In the genomic region with DNA sequence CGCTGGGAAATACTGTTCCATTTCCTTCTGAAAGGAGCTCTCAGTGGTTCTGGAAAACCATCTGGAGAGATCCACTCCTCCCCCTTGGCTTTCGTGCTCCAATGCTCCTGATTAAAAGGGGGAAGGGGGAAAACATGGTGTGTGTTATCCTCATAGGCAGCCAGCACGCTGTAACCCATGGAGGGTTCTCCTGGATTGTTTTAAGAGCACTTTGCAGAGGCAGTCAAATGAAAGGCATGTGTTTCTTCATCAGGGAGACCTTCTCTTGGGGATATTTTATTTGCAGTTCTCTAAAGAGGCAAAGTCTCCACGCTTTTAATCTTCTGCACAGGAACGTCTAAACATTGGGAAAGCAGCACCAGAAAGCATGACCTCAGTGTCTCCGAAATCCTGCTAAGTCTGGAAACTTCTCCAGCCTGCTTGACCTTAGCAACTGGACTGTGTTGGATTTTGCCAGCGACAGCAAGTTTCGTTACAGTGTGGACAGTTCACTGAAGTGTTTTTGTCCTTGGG, we compare ENCODE assay signal across 12 mouse cellular contexts.
A peak's percentile ranks its signal among the peaks of the same experiment; 100 is the strongest.
DNase-seq lines count a peak whose midpoint lies in the region; ATAC-seq lines count a peak whose summit lies in the region.
"Had no signal": no experiment of that assay in that cellular context is flagged by ENCODE, and none has a peak within 500 bp of the region (broad histone marks: within the 10 kb centered on the region; RNA-seq: fewer than 3 reads in every experiment).

No protein-coding gene starts in this region.

- peaks cover 43% of the 10 kb centered on the region for H3K4me1 ChIP-seq in embryonic facial prominence, embryonic 12.5 days
- H3K4me1 ChIP-seq in embryonic facial prominence, embryonic 10.5 days: peaks cover 38% of the 10 kb centered on the region
- H3K4me1 ChIP-seq in lung, embryonic 16.5 days (replicated peaks; ENCODE audit: control insufficient read depth, insufficient read depth, low read length): 0 out of 2 replicates have a peak, but pooled peaks cover 6% of the 10 kb centered on the region
- peaks cover 18% of the 10 kb centered on the region for H3K4me1 ChIP-seq in midbrain, embryonic 13.5 days (replicated peaks)

- no peaks in the 10 kb centered on the region for H3K27me3 ChIP-seq in embryonic facial prominence, embryonic 12.5 days
- H3K27me3 ChIP-seq in embryonic facial prominence, embryonic 10.5 days (replicated peaks; ENCODE audit: low read depth, poor library complexity, severe bottlenecking): no peaks in the 10 kb centered on the region
- no peaks in the 10 kb centered on the region for H3K27me3 ChIP-seq in lung, embryonic 16.5 days (ENCODE audit: control insufficient read depth, insufficient read depth, low read depth, low read length)
- H3K27me3 ChIP-seq in midbrain, embryonic 13.5 days: no peaks in the 10 kb centered on the region
- H3K27me3 ChIP-seq: hindbrain, embryonic 13.5 days; lung, embryonic 15.5 days; neural tube, embryonic 15.5 days had no signal

- H3K27ac ChIP-seq in embryonic facial prominence, embryonic 12.5 days: peak overlapping the region; percentile 74
- no peak overlapping the region for H3K27ac ChIP-seq in embryonic facial prominence, embryonic 10.5 days (replicated peaks)
- no peak overlapping the region for H3K27ac ChIP-seq in lung, embryonic 16.5 days (ENCODE audit: low read length)
- no peak overlapping the region for H3K27ac ChIP-seq in midbrain, embryonic 13.5 days
- H3K27ac ChIP-seq: hindbrain, embryonic 13.5 days; lung, embryonic 15.5 days; neural tube, embryonic 15.5 days had no signal

- 45% methylated on average over 8 of the region's 8 CpGs for WGBS in embryonic facial prominence, embryonic 12.5 days
- 70% methylated on average over 8 of the region's 8 CpGs for WGBS in embryonic facial prominence, embryonic 10.5 days
- 40% methylated on average over 8 of the region's 8 CpGs for WGBS in lung, embryonic 16.5 days
- WGBS in midbrain, embryonic 13.5 days: 69% methylated on average over 8 of the region's 8 CpGs

- H3K4me2 ChIP-seq in embryonic facial prominence, embryonic 12.5 days (replicated peaks): no peak overlapping the region
- H3K4me2 ChIP-seq in lung, embryonic 16.5 days (ENCODE audit: low read depth, low read length): no peak overlapping the region
- H3K4me2 ChIP-seq in midbrain, embryonic 13.5 days (replicated peaks): no peak overlapping the region
- H3K4me2 ChIP-seq: hindbrain, embryonic 13.5 days; lung, embryonic 15.5 days; neural tube, embryonic 15.5 days had no signal

- no peak overlapping the region for H3K4me3 ChIP-seq in embryonic facial prominence, embryonic 12.5 days
- no peak overlapping the region for H3K4me3 ChIP-seq in embryonic facial prominence, embryonic 10.5 days
- H3K4me3 ChIP-seq in lung, embryonic 16.5 days (ENCODE audit: low read length): no peak overlapping the region
- H3K4me3 ChIP-seq in midbrain, embryonic 13.5 days (replicated peaks): no peak overlapping the region
- H3K4me3 ChIP-seq: hindbrain, embryonic 13.5 days; lung, embryonic 15.5 days; neural tube, embryonic 15.5 days had no signal

- no peaks in the 10 kb centered on the region for H3K9me3 ChIP-seq in embryonic facial prominence, embryonic 12.5 days
- H3K9me3 ChIP-seq in embryonic facial prominence, embryonic 10.5 days: no peaks in the 10 kb centered on the region
- H3K9me3 ChIP-seq in lung, embryonic 16.5 days (ENCODE audit: control insufficient read depth, low read length): no peaks in the 10 kb centered on the region
- no peaks in the 10 kb centered on the region for H3K9me3 ChIP-seq in midbrain, embryonic 13.5 days
- H3K9me3 ChIP-seq: hindbrain, embryonic 13.5 days; lung, embryonic 15.5 days; neural tube, embryonic 15.5 days had no signal

- no peak for DNase-seq in embryonic facial prominence, embryonic 10.5 days (ENCODE audit: low spot score)
- peak; percentile 8 for DNase-seq in brain, adult 2 months (ENCODE audit: low read depth, low spot score)
- peak; percentile 45 for DNase-seq in heart, postnatal 4 days
- no peak for DNase-seq in cerebellum, postnatal 36 days
- DNase-seq: thymus, postnatal 4 days had no signal

- no peak for ATAC-seq in embryonic facial prominence, embryonic 12.5 days (ENCODE audit: insufficient number of reproducible peaks, insufficient read depth, low FRiP score, low TSS enrichment)
- ATAC-seq in lung, embryonic 16.5 days (ENCODE audit: low read depth): peak; percentile 59
- ATAC-seq in megakaryocyte, adult 5-6 weeks (ENCODE audit: poor library complexity, severe bottlenecking): no peak
- no peak for ATAC-seq in midbrain, embryonic 13.5 days

- H3K36me3 ChIP-seq in embryonic facial prominence, embryonic 12.5 days: no peaks in the 10 kb centered on the region
- H3K36me3 ChIP-seq in embryonic facial prominence, embryonic 10.5 days (replicated peaks): no peaks in the 10 kb centered on the region
- H3K36me3 ChIP-seq in lung, embryonic 16.5 days (ENCODE audit: control insufficient read depth, insufficient read depth, low read length): no peaks in the 10 kb centered on the region
- H3K36me3 ChIP-seq in midbrain, embryonic 13.5 days: no peaks in the 10 kb centered on the region
- H3K36me3 ChIP-seq: hindbrain, embryonic 13.5 days; lung, embryonic 15.5 days; neural tube, embryonic 15.5 days had no signal

- H3K9ac ChIP-seq in embryonic facial prominence, embryonic 12.5 days: no peak overlapping the region
- H3K9ac ChIP-seq in lung, embryonic 16.5 days (ENCODE audit: low read length): no peak overlapping the region
- H3K9ac ChIP-seq in midbrain, embryonic 13.5 days (replicated peaks): no peak overlapping the region
- H3K9ac ChIP-seq: hindbrain, embryonic 13.5 days; lung, embryonic 15.5 days; neural tube, embryonic 15.5 days had no signal

Comparison
In these comparisons a context has a peak if more than half of its experiments do, and no peak if none do; other contexts are left out.
1. DNase-seq: peak in brain, adult 2 months (single experiment) and heart, postnatal 4 days (single experiment); none in embryonic facial prominence, embryonic 10.5 days (single experiment) and cerebellum, postnatal 36 days (0 of 2).